Mouse (Mus musculus) embryonic facial prominence, embryonic 11.5 days (tissue): ENCODE data around the gene Pbrm1. TPM values are rescaled to one million over a fixed set of nuclear protein-coding genes. Genes with fewer than 3 reads are reported as not detected.

Experiments used
- ATAC-seq: fragments of 200-750 bp; cut with Nextera tagmentation; replicated peaks from 2 replicates; pipeline ENCODE4 v1.8.0; 2017; ENCODE audit warnings: low read depth; ENCODE audit not compliant: insufficient number of reproducible peaks, low FRiP score, low TSS enrichment
- DNase-seq: peaks from one replicate; pipeline ENCODE4 v3.0.0-alpha.2; 2015; ENCODE audit warnings: low spot score
- H3K27ac ChIP-seq: fragments of 300-500 bp; sonication (generic); replicated peaks from 2 replicates; pipeline ENCODE4 v1.5.1; 2014; ENCODE audit warnings: mild to moderate bottlenecking, low read depth, low read length, control low read depth
- H3K27me3 ChIP-seq: fragments of 300-500 bp; sonication (generic); 2 replicates; pipeline ENCODE4 v1.6.1; 2014; ENCODE audit warnings: mild to moderate bottlenecking, low read length, moderate library complexity, mixed read lengths; ENCODE audit not compliant: control insufficient read depth, insufficient read depth
- H3K36me3 ChIP-seq: fragments of 300-500 bp; sonication (generic); replicated peaks from 2 replicates; pipeline ENCODE4 v1.6.1; 2014; ENCODE audit warnings: low read depth, mild to moderate bottlenecking, low read length, moderate library complexity, mixed read lengths; ENCODE audit not compliant: control insufficient read depth, insufficient read depth
- H3K4me1 ChIP-seq: fragments of 300-500 bp; sonication (generic); 2 replicates; pipeline ENCODE4 v1.6.1; 2014; ENCODE audit warnings: low read length, mixed read lengths; ENCODE audit not compliant: control insufficient read depth, insufficient read depth
- H3K4me2 ChIP-seq: fragments of 300-500 bp; sonication (generic); 2 replicates; pipeline ENCODE4 v1.6.1; 2014; ENCODE audit warnings: low read depth, mild to moderate bottlenecking, control low read depth, low read length, moderate library complexity
- H3K4me3 ChIP-seq: fragments of 300-500 bp; sonication (generic); 2 replicates; pipeline ENCODE4 v1.5.1; 2014; ENCODE audit warnings: low read depth, low read length, control low read depth
- H3K9ac ChIP-seq: fragments of 300-500 bp; sonication (generic); replicated peaks from 2 replicates; pipeline ENCODE4 v1.6.1; 2014; ENCODE audit warnings: mild to moderate bottlenecking, control low read depth, low read length
- H3K9me3 ChIP-seq: fragments of 300-500 bp; sonication (generic); replicated peaks from 2 replicates; pipeline ENCODE4 v1.6.1; 2016; ENCODE audit warnings: mild to moderate bottlenecking, low read length, inconsistent platforms, mixed read lengths; ENCODE audit not compliant: control insufficient read depth
- WGBS: fragments of 180-500 bp; shearing (Covaris S2); extraction: QIAGEN DNeasy Blood & Tissue Kit; methylation state at CpG from one replicate; pipeline ENCODE4 v1.1.7; 2014; 5-methylcytosine and 5-hydroxymethylcytosine counted together
- polyA plus RNA-seq: library from polyadenylated mRNA; unstranded; fragments of >200 nt; fragmentation: Nextera tagmentation; extraction: Ambion mirVana; gene quantifications from 2 replicates; pipeline ENCODE4 v1.2.1, GENCODE M21; 2014

Gene Pbrm1
- polyA plus RNA-seq, 1 experiment from 2014 or later = 125 TPM

DNA sequence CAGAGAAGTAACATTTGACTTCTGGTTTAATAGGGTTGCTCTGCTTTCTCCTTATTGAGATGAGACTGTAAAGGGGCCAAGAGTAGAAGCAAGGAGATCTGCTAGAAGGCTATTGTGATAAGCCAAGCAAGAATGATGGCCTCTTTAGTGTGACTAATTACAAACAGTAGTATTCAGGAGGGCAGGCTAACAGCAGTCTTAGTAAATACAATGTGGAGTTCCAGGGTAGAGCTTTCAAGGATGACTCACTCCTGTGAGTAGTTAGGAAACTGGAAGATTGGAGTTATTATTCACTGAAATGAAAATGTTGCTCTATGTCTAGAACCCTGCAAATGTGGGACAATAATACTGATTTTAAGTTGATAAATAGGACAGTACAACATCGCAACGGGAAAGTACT, 69.6 kb downstream of the Pbrm1 start:
- no peaks in the 10 kb centered on the region for H3K9me3 ChIP-seq
- WGBS = 99% methylated on average over 2 of the region's 2 CpGs
- H3K9ac ChIP-seq = no peak overlapping the region
- no peaks in the 10 kb centered on the region for H3K4me1 ChIP-seq
- peaks cover 7% of the 10 kb centered on the region for H3K36me3 ChIP-seq
- DNase-seq (no peak), ATAC-seq (no peak)
- no peak overlapping the region for H3K27ac ChIP-seq
- no peak overlapping the region for H3K4me2 ChIP-seq
- no peak overlapping the region for H3K4me3 ChIP-seq
- no peaks in the 10 kb centered on the region for H3K27me3 ChIP-seq

DNA sequence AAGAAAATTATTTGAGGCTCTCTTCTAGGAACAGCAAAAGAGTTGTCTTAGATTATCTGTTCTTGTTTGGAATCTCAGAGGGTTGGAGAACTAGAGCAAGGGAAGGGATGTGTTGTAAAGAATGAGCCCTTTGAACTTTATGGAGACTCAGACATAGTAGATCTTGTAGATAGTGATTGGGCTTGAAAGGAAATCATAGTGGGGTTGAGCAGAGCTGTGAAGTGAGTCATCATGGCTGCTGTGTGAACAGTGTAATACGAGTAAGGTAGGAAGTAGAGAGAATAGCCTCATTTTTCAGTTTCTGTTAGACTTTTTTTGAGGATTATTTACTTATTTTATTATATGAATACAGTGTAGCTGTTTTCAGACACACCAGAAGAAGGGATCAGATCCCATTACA, 71.0 kb downstream of the Pbrm1 start:
- H3K9ac ChIP-seq = no peak overlapping the region
- no peaks in the 10 kb centered on the region for H3K4me1 ChIP-seq
- WGBS = 91% methylated on average over 1 of the region's 1 CpGs
- no peaks in the 10 kb centered on the region for H3K9me3 ChIP-seq
- no peak overlapping the region for H3K27ac ChIP-seq
- no peaks in the 10 kb centered on the region for H3K27me3 ChIP-seq
- ATAC-seq = no peak
- H3K36me3 ChIP-seq = peaks cover 7% of the 10 kb centered on the region
- H3K4me3 ChIP-seq = no peak overlapping the region
- DNase-seq = no peak
- no peak overlapping the region for H3K4me2 ChIP-seq

DNA sequence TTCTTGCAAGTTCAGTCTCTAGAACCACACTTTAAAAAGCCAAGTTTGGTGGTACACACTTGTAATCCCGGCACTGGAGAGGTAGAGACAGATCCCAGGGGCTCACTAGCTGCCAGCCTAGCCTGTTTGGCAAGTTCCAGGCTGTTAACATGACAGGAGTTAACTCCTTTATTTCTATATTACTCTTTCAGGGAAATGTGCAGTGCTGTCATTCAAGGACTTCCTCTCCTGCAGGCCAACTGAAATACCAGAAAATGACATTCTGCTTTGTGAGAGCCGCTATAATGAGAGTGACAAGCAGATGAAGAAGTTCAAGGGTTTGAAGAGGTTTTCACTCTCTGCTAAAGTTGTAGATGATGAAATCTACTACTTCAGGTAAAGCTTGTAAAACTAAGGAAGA, 86.2 kb downstream of the Pbrm1 start:
- Histone ChIP-seq H3K9ac (no peak overlapping the region), H3K27ac (no peak overlapping the region), H3K4me2 (no peak overlapping the region), H3K27me3 (no peaks in the 10 kb centered on the region), H3K4me3 (no peak overlapping the region), H3K4me1 (no peaks in the 10 kb centered on the region), H3K36me3 (peaks cover 4% of the 10 kb centered on the region; the same call in 1 of the 2 replicates), H3K9me3 (no peaks in the 10 kb centered on the region)
- WGBS = 92% methylated on average over 2 of the region's 2 CpGs
- ATAC-seq (no peak), DNase-seq (peak; percentile 26)

DNA sequence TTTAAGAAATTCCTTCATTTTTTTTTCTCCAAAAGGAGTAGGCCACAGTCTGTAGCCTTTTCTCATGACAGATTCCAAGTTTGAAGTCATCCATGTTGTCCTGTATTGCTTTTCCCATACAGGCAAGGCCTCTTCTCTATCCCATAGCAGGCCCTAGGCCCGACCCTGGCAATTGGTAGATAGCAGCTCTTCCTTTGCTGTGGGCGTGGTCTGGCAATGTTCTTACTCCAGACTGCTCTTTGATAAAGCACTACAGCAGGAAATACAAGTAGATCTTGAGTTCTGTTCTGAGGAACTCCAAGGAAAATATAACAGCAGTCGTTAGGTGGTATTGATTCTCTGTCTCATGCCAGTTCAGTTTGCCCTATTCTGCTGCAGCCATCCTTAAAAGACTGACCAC, 91.7 kb downstream of the Pbrm1 start:
- peaks cover 4% of the 10 kb centered on the region; the same call in 1 of the 2 replicates for H3K36me3 ChIP-seq
- ATAC-seq (no peak), DNase-seq (no peak)
- H3K27me3 ChIP-seq = no peaks in the 10 kb centered on the region
- no peak overlapping the region for H3K27ac ChIP-seq
- no peaks in the 10 kb centered on the region for H3K4me1 ChIP-seq
- H3K9ac ChIP-seq = no peak overlapping the region
- 93% methylated on average over 3 of the region's 3 CpGs for WGBS
- H3K9me3 ChIP-seq = no peaks in the 10 kb centered on the region
- H3K4me2 ChIP-seq = no peak overlapping the region
- no peak overlapping the region for H3K4me3 ChIP-seq

DNA sequence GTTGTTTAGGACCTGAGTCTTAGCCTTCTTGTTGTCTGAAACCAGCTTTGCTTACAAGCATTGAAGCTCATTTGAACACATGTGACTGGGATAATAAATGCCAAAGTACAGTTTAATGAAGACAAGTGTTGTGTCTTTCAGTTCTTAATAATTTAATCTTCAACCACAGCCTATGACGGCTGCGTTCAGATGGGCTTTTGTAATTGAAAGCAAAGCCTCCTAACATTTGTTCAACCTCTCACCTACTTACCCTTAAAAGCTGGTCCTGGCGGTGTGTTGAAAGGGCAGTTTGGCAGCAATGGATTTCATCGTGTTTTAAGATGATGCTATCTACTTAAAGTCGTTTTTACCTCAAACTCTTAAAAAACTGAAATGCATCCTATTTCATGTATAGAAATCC, 93.2 kb downstream of the Pbrm1 start:
- no peak overlapping the region for H3K4me2 ChIP-seq
- no peaks in the 10 kb centered on the region for H3K4me1 ChIP-seq
- WGBS = 86% methylated on average over 5 of the region's 5 CpGs
- no peaks in the 10 kb centered on the region for H3K27me3 ChIP-seq
- H3K9me3 ChIP-seq = no peaks in the 10 kb centered on the region
- no peak overlapping the region for H3K27ac ChIP-seq
- H3K36me3 ChIP-seq = peaks cover 6% of the 10 kb centered on the region
- ATAC-seq (no peak), DNase-seq (no peak)
- H3K9ac ChIP-seq = no peak overlapping the region
- no peak overlapping the region for H3K4me3 ChIP-seq

DNA sequence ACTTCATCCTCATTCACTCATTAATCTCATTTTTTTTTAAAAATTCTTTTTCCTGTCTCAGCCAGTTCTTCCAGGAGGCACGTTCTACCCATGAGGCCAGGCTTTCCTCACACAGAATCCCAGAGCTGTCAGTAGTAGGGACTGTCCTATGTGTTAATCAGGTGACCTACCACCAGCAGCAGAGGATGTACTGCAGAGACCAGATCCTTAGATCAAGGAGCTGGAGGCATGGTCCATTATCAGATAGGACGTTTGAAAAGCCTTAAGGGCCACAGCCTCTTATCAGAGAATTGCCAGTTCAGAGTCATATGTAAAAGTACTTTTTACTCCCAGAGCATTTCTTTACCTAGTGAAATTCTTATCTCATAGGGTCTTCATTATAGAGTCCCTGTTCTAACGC, 95.1 kb downstream of the Pbrm1 start:
- H3K4me1 ChIP-seq = no peaks in the 10 kb centered on the region
- no peak for ATAC-seq
- no peak overlapping the region for H3K27ac ChIP-seq
- H3K4me3 ChIP-seq = no peak overlapping the region
- H3K9me3 ChIP-seq = no peaks in the 10 kb centered on the region
- 85% methylated on average over 3 of the region's 3 CpGs for WGBS
- H3K9ac ChIP-seq = no peak overlapping the region
- no peak for DNase-seq
- H3K27me3 ChIP-seq = no peaks in the 10 kb centered on the region
- H3K36me3 ChIP-seq = peaks cover 6% of the 10 kb centered on the region
- no peak overlapping the region for H3K4me2 ChIP-seq

DNA sequence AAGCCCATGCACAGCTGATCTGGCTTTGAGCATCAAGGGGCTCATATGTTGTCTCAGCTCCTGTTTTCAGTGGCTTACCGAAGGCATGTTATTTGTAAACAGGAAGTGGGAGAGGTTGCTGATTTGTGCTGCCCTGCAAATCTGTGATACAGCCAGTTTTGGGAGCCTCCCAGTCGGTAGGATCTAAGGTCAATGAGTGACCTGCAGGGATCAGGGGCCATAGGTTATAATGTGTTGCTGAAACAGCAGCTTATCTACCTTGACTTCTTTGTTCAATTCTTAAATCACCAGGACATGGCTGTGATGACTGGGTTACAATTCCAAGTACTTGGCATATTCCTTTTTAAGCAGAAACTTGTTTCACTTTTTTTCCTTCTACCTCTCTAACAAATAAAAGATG, 96.6 kb downstream of the Pbrm1 start:
- H3K27ac ChIP-seq = no peak overlapping the region
- H3K9me3 ChIP-seq = no peaks in the 10 kb centered on the region
- ATAC-seq (no peak), DNase-seq (no peak)
- H3K27me3 ChIP-seq = no peaks in the 10 kb centered on the region
- peaks cover 5% of the 10 kb centered on the region for H3K36me3 ChIP-seq
- H3K4me1 ChIP-seq = no peaks in the 10 kb centered on the region
- WGBS = 57% methylated on average over 2 of the region's 2 CpGs
- no peak overlapping the region for H3K9ac ChIP-seq
- no peak overlapping the region for H3K4me3 ChIP-seq
- H3K4me2 ChIP-seq = no peak overlapping the region

DNA sequence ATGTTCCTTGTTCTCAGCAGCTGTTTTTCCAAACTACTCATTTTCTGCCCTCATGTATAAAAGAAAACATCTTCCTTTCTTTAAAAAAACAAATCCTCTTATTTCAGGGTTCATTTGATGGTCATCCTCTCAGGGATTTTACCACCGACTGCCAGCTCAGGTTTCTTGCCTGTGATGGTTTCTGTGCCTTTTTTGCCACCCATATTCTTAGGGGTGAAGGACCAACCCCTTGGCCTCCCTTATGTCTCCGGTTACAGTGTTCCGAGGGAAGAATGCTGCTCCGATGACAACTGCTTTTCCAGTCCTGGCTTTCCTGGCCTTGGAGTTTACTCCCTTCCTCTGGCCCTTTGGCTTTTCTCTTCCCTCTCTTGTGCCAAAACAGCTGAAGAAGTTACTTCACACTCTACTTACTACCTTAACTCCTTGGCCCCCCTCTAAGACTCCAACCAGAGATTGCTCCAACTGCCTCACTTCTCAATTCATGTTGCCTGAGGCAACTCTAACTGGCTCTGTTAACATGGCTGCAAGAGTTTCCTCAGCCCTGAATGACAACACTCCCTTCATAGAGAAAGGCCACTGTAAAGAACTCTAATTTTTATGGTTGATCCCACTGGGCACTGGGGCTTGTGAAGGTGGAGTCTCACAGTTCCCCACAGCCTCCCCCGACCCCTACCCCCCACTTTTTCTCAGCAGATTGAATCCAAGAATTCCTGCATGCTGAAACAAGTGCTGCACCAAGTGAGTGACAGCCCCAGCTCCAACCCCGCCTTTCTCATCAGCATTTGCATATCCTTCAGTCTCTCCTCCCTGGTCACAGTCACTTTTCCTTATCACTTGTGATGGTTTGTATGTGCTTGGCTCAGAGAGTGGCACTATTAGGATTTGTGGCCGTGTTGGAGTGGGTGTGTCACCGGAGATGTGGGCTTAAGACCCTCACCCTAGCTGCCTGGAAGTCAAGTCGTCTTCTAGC, 106.5 kb downstream of the Pbrm1 start:
- Histone ChIP-seq H3K27me3 (no peaks in the 10 kb centered on the region), H3K4me2 (no peak overlapping the region), H3K4me1 (no peaks in the 10 kb centered on the region), H3K27ac (peak overlapping the region; percentile 57; the same call in 1 of the 2 replicates), H3K9ac (no peak overlapping the region), H3K36me3 (no peaks in the 10 kb centered on the region; the same call in 1 of the 2 replicates), H3K4me3 (no peak overlapping the region), H3K9me3 (no peaks in the 10 kb centered on the region)
- DNase-seq (peak; percentile 63), ATAC-seq (no peak)
- WGBS = 46% methylated on average over 9 of the region's 9 CpGs
